Mouse (Mus musculus) lung, embryonic 15.5 days (tissue): Measurements from ENCODE around the gene Ankub1. TPM values are rescaled to one million over a fixed set of nuclear protein-coding genes. Genes with fewer than 3 reads are reported as not detected.

Experiments used
- ATAC-seq: fragments of 200-750 bp; cut with Nextera tagmentation; 2 replicates; pipeline ENCODE4 v1.8.0; 2017; ENCODE audit warnings: moderate number of reproducible peaks, borderline replicate concordance; ENCODE audit not compliant: low FRiP score, low TSS enrichment; ENCODE audit errors: extremely low read depth
- H3K27ac ChIP-seq: fragments of 300-500 bp; sonication (generic); 2 replicates; pipeline ENCODE4 v1.5.1; 2015; ENCODE audit warnings: moderate library complexity, mild to moderate bottlenecking, inconsistent platforms
- H3K27me3 ChIP-seq: fragments of 300-500 bp; sonication (generic); 2 replicates; pipeline ENCODE4 v1.6.1; 2015; ENCODE audit warnings: inconsistent platforms
- H3K36me3 ChIP-seq: fragments of 300-500 bp; sonication (generic); 2 replicates; pipeline ENCODE4 v1.6.1; 2015; ENCODE audit warnings: inconsistent platforms
- H3K4me1 ChIP-seq: fragments of 300-500 bp; sonication (generic); 2 replicates; pipeline ENCODE4 v1.6.1; 2015; ENCODE audit warnings: inconsistent platforms
- H3K4me2 ChIP-seq: fragments of 300-500 bp; sonication (generic); 2 replicates; pipeline ENCODE4 v1.6.1; 2015; ENCODE audit warnings: inconsistent platforms, mild to moderate bottlenecking, moderate library complexity
- H3K4me3 ChIP-seq: fragments of 300-500 bp; sonication (generic); 2 replicates; pipeline ENCODE4 v1.5.1; 2015; ENCODE audit warnings: mild to moderate bottlenecking, inconsistent platforms
- H3K9ac ChIP-seq: fragments of 300-500 bp; sonication (generic); 2 replicates; pipeline ENCODE4 v1.6.1; 2015; ENCODE audit warnings: inconsistent platforms
- H3K9me3 ChIP-seq: fragments of 300-500 bp; sonication (generic); 2 replicates; pipeline ENCODE4 v1.6.1; 2016; ENCODE audit warnings: inconsistent platforms
- WGBS: fragments of 180-500 bp; shearing (Covaris S2); methylation state at CpG from one replicate; pipeline ENCODE4 v1.1.7; 2015; 5-methylcytosine and 5-hydroxymethylcytosine counted together
- microRNA-seq: library from miRNA; unstranded; fragments of <30 nt; microRNA quantifications from one replicate; pipeline ENCODE4, GENCODE M21; 2016
- polyA plus RNA-seq: library from polyadenylated mRNA; unstranded; fragments of >200 nt; fragmentation: Nextera tagmentation; extraction: Ambion mirVana; gene quantifications from 2 replicates; pipeline ENCODE4 v1.2.1, GENCODE M21; 2015

Gene Ankub1
- polyA plus RNA-seq, 1 experiment from 2014 or later, result 0.19 TPM

GRCm38 (mm10) chr3:57626954-57627513 is 65.6 kb downstream of the Ankub1 start:
- Histone ChIP-seq H3K27me3 (no peaks in the 10 kb centered on the region), H3K9me3 (no peaks in the 10 kb centered on the region), H3K27ac (peak overlapping the region; percentile 69), H3K4me2 (peak overlapping the region; percentile 26), H3K36me3 (no peaks in the 10 kb centered on the region), H3K9ac (no peak overlapping the region), H3K4me3 (peak overlapping the region; percentile 23), H3K4me1 (no peaks in the 10 kb centered on the region)
- WGBS, result 55% methylated on average over 11 of the region's 11 CpGs
- ATAC-seq, result peak; percentile 42

DNA sequence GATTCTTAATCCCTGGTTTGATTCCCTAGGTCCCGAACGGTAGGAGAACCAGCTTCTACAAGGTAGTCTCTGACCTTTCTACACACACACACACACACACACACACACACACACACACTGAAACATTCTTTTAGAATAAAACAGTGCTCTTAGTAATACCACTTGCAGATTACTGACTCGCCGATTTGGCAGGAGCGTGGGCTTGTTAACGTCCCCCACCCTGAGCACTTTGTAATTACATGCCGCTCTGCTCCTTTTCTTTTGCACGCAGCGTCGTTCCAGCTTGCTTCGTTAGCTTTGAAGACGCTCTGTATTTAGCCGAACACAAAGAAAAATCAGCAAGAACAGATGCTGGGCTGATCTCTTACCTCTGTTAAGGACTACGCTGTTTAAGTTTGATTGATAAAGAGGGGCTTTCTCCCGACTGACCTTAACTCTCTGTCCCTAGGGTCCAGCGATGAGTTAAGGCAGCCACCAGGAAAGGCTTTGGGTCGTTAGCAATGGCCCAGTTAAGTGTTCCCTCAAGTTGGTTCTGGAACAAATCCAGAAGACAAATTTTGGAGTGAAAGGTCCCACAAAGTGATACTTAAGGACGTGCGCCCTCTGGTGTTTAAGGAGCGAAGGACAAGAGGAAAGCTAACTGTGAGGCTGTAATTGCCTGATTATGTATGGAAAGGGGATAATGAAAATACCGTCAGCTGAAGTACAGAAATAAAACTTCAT is 67.2 kb downstream of the Ankub1 start:
- H3K9me3 ChIP-seq, result no peaks in the 10 kb centered on the region
- H3K4me1 ChIP-seq, result no peaks in the 10 kb centered on the region
- 28% methylated on average over 21 of the region's 21 CpGs for WGBS
- peak; percentile 41; the same call in 1 of the 2 replicates for ATAC-seq
- no peaks in the 10 kb centered on the region for H3K27me3 ChIP-seq
- H3K4me3 ChIP-seq, result peak overlapping the region; percentile 33
- no peaks in the 10 kb centered on the region for H3K36me3 ChIP-seq
- peak overlapping the region; percentile 54 for H3K4me2 ChIP-seq
- H3K27ac ChIP-seq, result peak overlapping the region; percentile 49
- peak overlapping the region; percentile 23; the same call in 1 of the 2 replicates for H3K9ac ChIP-seq

DNA sequence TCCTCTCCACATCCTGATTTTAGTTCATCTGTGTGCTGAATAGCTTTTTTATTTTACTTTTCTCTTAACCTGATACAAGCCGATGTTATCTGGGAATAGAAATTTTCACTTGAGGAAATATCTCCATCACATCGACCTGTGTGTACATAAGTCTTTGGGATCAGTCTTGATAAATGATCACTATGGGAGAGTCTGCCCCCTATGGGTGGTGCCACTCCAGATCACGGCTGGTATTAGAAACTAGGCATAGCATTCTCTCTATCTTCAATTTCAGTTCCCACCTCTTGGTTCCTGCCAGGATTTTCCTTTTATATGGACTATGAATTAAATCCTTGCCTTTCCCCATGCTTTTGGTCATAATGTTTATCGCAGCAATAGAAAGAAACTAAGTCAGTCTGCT is 72.9 kb downstream of the Ankub1 start:
- Histone ChIP-seq H3K4me3 (no peak overlapping the region), H3K9ac (no peak overlapping the region), H3K36me3 (no peaks in the 10 kb centered on the region), H3K27me3 (no peaks in the 10 kb centered on the region), H3K4me2 (no peak overlapping the region), H3K4me1 (no peaks in the 10 kb centered on the region), H3K9me3 (no peaks in the 10 kb centered on the region), H3K27ac (no peak overlapping the region)
- no peak for ATAC-seq
- 63% methylated on average over 4 of the region's 4 CpGs for WGBS

DNA sequence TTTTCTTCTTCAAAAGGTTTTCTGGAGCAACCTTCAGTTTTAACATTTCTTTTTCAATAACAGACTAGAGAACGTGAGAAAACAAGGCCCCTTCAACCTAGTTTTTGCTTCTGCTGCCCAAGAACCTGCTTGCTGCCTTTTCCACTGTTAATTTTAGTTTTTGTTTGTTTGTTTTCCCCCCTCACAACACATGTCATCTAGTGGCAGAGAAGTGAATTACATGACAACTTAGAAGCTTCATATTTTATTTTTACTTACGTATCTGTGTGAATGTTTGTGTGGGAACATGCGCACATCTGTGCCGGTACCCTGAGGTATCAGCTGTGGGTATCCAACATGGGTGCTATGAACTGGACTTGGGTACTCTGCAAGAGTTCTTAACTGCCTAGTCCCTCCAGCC is 76.9 kb downstream of the Ankub1 start:
- Histone ChIP-seq H3K4me2 (no peak overlapping the region), H3K36me3 (no peaks in the 10 kb centered on the region), H3K27ac (no peak overlapping the region), H3K9ac (no peak overlapping the region), H3K4me3 (no peak overlapping the region), H3K27me3 (no peaks in the 10 kb centered on the region), H3K9me3 (no peaks in the 10 kb centered on the region), H3K4me1 (no peaks in the 10 kb centered on the region)
- 90% methylated on average over 4 of the region's 4 CpGs for WGBS
- no peak for ATAC-seq

DNA sequence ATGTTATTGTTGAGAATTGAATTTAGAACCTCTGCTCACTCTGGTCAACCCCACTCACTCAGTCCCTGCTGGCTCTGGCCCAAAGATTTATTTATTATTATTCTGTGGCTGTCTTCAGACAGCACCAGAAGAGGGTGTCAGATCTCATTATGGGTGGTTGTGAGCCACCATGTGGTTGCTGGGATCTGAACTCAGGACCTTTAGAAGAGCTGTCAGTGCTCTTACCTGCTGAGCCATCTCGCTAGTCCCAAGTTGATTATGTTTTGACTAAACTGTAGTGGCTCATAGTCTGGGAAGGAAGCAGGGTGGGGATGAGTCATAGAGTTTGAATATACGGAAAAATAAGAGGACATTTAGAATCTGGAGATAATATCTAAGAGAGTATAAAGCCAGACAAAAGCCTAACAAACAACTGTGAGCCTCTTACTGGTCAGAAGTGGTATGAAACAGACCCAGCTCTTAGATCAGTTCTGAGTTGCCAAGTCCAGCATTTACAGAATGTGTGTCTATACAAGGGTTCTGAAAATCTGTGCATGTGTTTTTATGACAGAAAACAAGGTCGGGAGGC is 80.1 kb downstream of the Ankub1 start:
- WGBS, result 63% methylated on average over 3 of the region's 3 CpGs

DNA sequence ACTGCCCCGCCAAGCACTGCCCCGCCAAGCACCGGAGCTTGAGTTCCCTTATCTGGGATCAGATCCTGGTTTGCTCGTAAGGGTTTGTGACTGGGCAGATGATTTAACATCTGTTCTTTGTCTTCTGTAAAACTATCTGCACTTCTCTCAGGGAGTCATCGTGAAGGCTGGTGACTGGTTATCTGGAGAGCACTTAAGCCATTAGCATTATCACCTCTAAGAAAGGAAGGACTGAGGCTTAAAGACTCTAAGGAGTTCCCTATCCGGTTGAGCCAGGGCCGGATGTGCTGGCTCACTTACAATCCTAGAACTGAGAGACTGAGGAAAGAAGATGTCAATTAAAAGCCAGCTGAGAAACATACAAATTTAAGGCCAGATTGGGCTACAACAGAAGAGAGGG is 80.8 kb downstream of the Ankub1 start:
- ATAC-seq, result no peak
- WGBS, result 55% methylated on average over 7 of the region's 7 CpGs
- no peaks in the 10 kb centered on the region for H3K36me3 ChIP-seq

More for the DNA sequence above, 80.1 kb downstream of the Ankub1 start:
- H3K4me3 ChIP-seq, result no peak overlapping the region
- H3K9ac ChIP-seq, result no peak overlapping the region
- H3K9me3 ChIP-seq, result no peaks in the 10 kb centered on the region
- H3K27me3 ChIP-seq, result no peaks in the 10 kb centered on the region
- no peak overlapping the region for H3K27ac ChIP-seq
- H3K36me3 ChIP-seq, result no peaks in the 10 kb centered on the region
- no peak for ATAC-seq
- no peaks in the 10 kb centered on the region for H3K4me1 ChIP-seq
- no peak overlapping the region for H3K4me2 ChIP-seq

More for the DNA sequence above, 80.8 kb downstream of the Ankub1 start:
- H3K4me3 ChIP-seq, result no peak overlapping the region
- no peaks in the 10 kb centered on the region for H3K27me3 ChIP-seq
- H3K9ac ChIP-seq, result no peak overlapping the region
- no peaks in the 10 kb centered on the region for H3K4me1 ChIP-seq
- no peak overlapping the region for H3K27ac ChIP-seq
- no peak overlapping the region for H3K4me2 ChIP-seq
- H3K9me3 ChIP-seq, result no peaks in the 10 kb centered on the region

Small RNAs within 50 kb of the gene (microRNA-seq; reads per million reads assigned to microRNA genes)
- gene Mir6377, result not detected

Other genes with a start within 250 kb of the Ankub1 start
- 23.6 and 25.1 TPM in 2 replicates for gene Wwtr1, start 116.9 kb downstream of the Ankub1 start, polyA plus RNA-seq
- gene Commd2, start 41.1 kb downstream of the Ankub1 start, polyA plus RNA-seq, result 88.7 and 94.3 TPM in 2 replicates
- 89.8 and 92.5 TPM in 2 replicates for gene Rnf13, start 43.3 kb upstream of the Ankub1 start, polyA plus RNA-seq
- gene Pfn2, start 155.3 kb upstream of the Ankub1 start, polyA plus RNA-seq, result 94.7 and 95.4 TPM in 2 replicates